Mouse (Mus musculus) natural killer cell, adult 2 months (primary cell): ENCODE results near the gene Kat2b.
A peak's percentile ranks its signal among the peaks of the same experiment; 100 is the strongest.
"Not testable (repeated sequence)": the region's sequence is repeated elsewhere in the genome, so short reads cannot be mapped to it uniquely, and the experiment has no call there.

ENCODE experiments used
- DNase-seq, 2 experiments: peaks; one replicate each; pipeline ENCODE4 v3.0.0; 2022; ENCODE audit warnings: low spot score in 2 of 2

Kat2b gene

GRCm38 (mm10) chr17:53659230-53659629 is 92.6 kb downstream of the Kat2b start:
- DNase-seq, result no peak

GRCm38 (mm10) chr17:53659738-53660137 is 93.1 kb downstream of the Kat2b start:
- DNase-seq, result no peak

DNA sequence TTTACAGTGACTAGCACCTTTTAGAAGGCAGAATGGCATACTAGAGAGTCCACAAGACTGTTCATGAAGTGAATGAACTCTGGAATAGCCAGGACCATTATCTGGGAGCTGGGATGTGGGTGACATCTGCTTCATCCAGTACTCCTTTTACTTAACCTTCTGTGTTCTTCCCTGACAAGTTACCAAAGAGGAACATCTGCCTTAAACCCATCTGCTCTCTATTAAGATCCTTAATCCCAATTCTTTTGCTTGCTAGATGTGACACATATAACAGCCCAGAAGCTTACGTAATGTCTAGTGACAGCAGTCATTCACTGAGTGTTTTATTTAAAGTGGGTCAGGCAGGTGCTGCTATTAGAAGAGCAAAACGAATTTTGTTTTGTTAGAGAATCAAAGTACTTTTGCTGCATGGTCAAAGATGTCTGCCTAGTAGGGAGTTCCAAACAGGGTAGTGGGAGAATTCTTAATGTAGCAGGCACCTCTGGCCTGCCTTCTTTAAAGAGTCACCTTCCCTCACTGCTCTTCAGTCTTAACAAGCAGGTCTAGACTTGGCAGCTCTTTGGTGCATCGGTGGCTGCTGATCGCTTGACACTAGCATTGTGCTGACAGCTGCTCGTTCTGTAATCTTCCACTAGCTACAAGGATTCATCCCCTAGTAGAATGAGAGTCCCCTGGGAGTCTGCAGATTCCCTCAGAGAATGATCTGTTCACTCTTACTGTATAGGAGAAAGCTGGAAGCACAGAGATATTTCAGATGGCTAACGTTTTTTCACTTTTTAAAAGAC is 94.6 kb downstream of the Kat2b start:
- DNase-seq, result no peak

GRCm38 (mm10) chr17:53664267-53664666 is 97.6 kb downstream of the Kat2b start:
- no peak for DNase-seq

GRCm38 (mm10) chr17:53664703-53665382 is 98.2 kb downstream of the Kat2b start:
- no peak for DNase-seq

DNA sequence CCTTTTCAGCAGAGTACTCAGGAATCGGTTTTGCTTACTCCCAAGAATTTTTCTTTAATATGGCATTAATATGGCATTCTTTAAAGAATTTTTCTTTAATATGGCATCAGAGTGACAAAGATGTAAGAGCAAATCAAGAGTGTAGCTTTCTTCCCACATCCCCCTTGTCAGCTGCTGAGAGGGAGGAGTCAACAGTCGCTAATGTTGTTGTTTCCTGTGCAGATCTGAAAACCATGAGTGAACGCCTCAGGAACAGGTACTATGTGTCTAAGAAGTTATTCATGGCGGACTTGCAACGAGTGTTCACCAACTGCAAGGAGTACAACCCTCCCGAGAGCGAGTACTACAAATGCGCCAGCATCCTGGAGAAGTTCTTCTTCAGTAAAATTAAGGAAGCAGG is 103.8 kb downstream of the Kat2b start:
- no peak for DNase-seq

DNA sequence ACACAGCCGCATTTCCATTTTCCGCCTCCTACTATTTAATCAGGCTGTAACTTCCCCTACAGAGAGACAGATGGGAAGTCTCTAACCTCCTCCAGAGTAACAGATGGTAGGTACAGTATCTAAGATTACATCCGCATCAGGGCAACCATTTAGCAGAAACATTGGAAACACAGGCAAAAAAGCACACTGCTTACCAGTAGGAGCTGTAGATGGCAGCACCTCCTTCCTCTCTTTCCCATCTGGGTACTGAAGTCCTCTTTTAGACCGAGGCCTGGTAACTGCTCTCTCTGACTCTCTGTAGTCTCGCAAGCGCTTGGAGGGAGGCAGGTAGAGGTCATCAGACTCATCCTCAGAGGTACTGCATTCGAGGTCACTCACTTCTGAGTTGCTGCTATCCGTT is 112.1 kb downstream of the Kat2b start:
- no peak for DNase-seq

- DNase-seq, result no peak
These were observed 121.7 kb downstream of the Kat2b start for GRCm38 (mm10) chr17:53688321-53688720.

GRCm38 (mm10) chr17:53688877-53689802 is 122.5 kb downstream of the Kat2b start, which contains the start of gene Sgo1:
Sgo1 (minus strand) TSS chr17:53689333.
- peak; percentile 96 to 98 for DNase-seq

DNA sequence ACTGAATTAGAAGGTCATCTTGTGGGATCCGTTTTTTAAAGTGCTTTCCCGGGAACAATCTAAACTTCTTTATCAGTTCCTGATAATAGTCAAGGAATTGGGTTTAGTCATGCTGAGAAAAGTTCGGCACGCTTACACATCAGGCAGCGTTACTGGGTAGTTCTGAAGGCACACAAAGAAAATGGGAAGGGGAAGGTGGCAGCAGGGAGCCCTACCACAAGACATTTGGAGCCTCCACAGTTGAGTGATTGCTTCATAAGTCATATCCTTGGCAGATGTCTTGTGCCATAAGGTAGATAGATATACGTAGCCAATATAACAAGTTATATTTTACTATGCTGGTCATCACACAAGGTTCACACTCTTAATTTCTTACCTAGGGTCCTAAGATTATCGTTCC is 123.3 kb downstream of the Kat2b start:
- no peak for DNase-seq

DNA sequence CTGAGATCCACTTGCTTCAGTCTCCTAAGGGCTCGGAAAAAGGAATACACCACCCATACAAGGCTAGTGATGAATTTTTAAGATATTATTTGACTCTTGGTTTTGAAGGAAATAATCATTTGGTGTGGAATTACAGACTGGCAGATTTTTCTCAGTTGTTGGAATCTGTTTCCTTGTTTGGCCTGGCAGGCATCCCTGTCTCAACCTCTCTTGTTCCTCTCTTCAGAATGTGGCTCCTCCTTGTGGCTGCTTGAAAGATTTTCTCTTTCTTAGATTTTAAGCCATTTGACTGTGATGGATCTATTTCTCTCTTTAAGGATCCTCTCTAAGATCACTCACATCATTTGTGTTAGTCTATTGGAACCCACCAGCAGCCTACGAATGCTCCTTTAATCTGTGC is 127.4 kb downstream of the Kat2b start:
- DNase-seq, result no peak

- not testable (repeated sequence) for DNase-seq
These were observed 130.9 kb downstream of the Kat2b start for GRCm38 (mm10) chr17:53697521-53697920.

- DNase-seq, result no peak
These were observed 147.8 kb downstream of the Kat2b start for GRCm38 (mm10) chr17:53714453-53714852.

DNA sequence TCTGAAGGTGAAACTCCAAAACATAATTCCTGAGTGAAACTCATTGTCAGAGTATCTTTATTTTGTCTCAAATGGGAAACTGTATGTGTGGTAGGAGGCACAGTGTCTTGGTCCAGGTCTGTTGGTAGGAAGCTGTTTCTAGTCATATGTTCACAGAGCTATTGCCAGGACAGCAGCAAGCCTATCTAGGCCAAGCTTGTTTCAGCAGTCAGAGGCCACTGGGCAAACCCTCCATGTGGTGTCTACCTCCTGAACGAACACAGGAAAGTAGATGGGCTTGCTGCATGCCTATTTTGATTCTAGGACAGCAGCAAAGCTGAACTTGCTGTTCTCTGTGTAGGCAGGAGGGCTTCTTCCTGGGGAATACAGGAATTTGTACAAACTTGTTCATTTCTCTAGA is 148.5 kb downstream of the Kat2b start:
- not testable (repeated sequence) for DNase-seq

GRCm38 (mm10) chr17:53718474-53718873 is 151.8 kb downstream of the Kat2b start:
- DNase-seq, result no peak

- not testable (repeated sequence) for DNase-seq
These were observed 152.3 kb downstream of the Kat2b start for GRCm38 (mm10) chr17:53718916-53719315.
